Mouse (Mus musculus) mesoderm, embryonic 11.5 days (tissue): ENCODE results near the gene Olfr622.

Source experiments
- DNase-seq: peaks from one replicate; pipeline ENCODE4 v3.0.0-alpha.2; 2012; ENCODE audit warnings: low read depth, low spot score

Gene Olfr622

GRCm38 (mm10) chr7:103642602-103643001, at the start of gene Olfr622:
TSS of gene Olfr622 (minus strand) at chr7:103642702.
- no peak for DNase-seq

GRCm38 (mm10) chr7:103682420-103682819, 39.9 kb upstream of the Olfr622 start, which contains the start of gene Olfr625-ps1:
TSS of gene Olfr625-ps1 (plus strand) at chr7:103682720.
- DNase-seq: no peak

- no peak for DNase-seq
These were observed 28.6 kb upstream of the Olfr622 start, which contains the start of gene Olfr624 for GRCm38 (mm10) chr7:103671091-103671490. TSS of gene Olfr624 (minus strand) at chr7:103671191.

GRCm38 (mm10) chr7:103663598-103663997, 21.1 kb upstream of the Olfr622 start, which contains the start of gene Olfr623:
TSS of gene Olfr623 (minus strand) at chr7:103663698.
- DNase-seq: no peak

GRCm38 (mm10) chr7:103644070-103644469, 1.6 kb upstream of the Olfr622 start:
- no peak for DNase-seq

- DNase-seq: no peak
These were observed 5.7 kb downstream of the Olfr622 start for GRCm38 (mm10) chr7:103636795-103637194.

GRCm38 (mm10) chr7:103612434-103612833, 30.1 kb downstream of the Olfr622 start, which contains the start of gene Olfr620:
TSS of gene Olfr620 (minus strand) at chr7:103612534.
- no peak for DNase-seq

GRCm38 (mm10) chr7:103607425-103607824, 35.1 kb downstream of the Olfr622 start:
- DNase-seq: no peak

- no peak for DNase-seq
These were observed 42.2 kb downstream of the Olfr622 start, which contains the start of gene Olfr619 for GRCm38 (mm10) chr7:103600275-103600674. TSS of gene Olfr619 (plus strand) at chr7:103600575.

GRCm38 (mm10) chr7:103589803-103590202, 52.7 kb downstream of the Olfr622 start, which contains the start of gene Olfr618:
TSS of gene Olfr618 (plus strand) at chr7:103590103.
- DNase-seq: no peak
